Mouse (Mus musculus) bone marrow, adult 2 months (tissue): Measurements from ENCODE around the gene Bcam.

Experiments used
- CTCF ChIP-seq: fragments of 200-500 bp; IDR thresholded peaks from 2 replicates; pipeline ENCODE4 v1.5.1; 2011; ENCODE audit warnings: low read length, control low read depth; ENCODE audit not compliant: control insufficient read depth, insufficient read depth
- POLR2A ChIP-seq: fragments of 200-500 bp; IDR thresholded peaks from 2 replicates; pipeline ENCODE4 v1.6.1; 2011; ENCODE audit warnings: low read depth, mild to moderate bottlenecking, control low read depth, low read length, borderline replicate concordance; ENCODE audit not compliant: control insufficient read depth

- no peak for TF ChIP-seq POLR2A
- TF ChIP-seq CTCF: no peak
Measured at GRCm38 (mm10) chr7:19795236-19795635, 24.4 kb upstream of the Bcam start.
